Mouse (Mus musculus) colon, adult 2 months (tissue): ENCODE measurements around the gene Krtdap. TPM values are rescaled to one million over a fixed set of nuclear protein-coding genes. Genes with fewer than 3 reads are reported as not detected.

Source experiments
- polyA plus RNA-seq: library from polyadenylated mRNA; depleted of rRNA; stranded (reverse); fragments of >200 nt; gene quantifications from 2 replicates; pipeline ENCODE4 v1.2.3, GENCODE M21; 2012; rRNA removed

The Krtdap gene
- not detected in 2 replicates for polyA plus RNA-seq

DNA sequence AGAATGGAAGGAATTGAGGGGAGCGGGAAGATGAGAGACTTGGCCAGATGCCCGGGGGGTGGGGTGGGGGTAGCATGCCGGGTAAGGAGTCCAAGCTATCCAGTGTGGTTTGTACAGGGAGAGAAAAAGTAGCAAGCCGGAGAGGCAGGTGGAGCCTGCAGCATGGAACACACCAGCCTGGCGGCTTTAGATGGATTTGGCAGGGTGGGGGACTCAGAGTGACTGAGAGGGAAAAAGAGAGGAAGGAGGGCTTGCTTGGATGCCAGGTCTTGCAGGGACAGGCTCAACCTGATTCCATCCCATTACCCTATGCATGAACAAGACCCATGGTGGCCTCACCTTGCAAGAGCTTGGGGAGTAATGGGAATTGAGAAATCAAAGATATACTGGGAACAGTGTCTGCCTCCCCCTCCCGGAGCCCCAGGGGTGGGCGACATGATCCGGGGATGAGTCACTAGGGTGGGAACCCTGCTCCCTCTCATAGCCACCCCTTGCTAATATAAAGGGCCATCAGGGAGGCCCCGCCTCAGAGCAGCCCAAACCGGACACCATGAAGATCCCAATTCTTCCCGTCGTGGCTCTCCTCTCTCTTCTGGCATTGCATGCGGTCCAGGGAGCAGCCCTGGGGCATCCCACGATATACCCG is at the start of gene Krtdap:
TSS of gene Krtdap (plus strand) at position 520 of the 646 bp plus-strand sequence.

DNA sequence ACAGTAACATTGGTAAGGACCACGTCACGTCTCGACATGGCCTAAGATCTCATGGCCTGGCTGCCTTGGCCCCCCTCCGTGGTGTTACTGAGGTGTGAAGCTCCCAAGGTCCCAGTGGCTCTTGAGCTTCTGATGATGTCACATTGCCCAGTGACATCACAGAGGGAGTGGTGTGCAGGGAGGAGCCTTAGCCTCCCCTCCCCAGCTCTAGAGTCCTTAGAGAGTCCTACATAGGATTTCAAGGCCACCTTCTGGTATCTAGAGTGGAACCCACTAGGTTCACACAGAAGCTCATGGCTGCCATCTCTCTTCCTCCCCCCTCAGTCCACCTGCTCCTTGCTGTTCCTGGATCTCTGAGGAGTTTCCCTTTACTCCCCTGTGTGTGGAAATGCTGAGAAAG is 44.1 kb upstream of the Krtdap start, which contains the start of gene Gapdhs:
TSS of gene Gapdhs (minus strand) at position 65 of the 400 bp plus-strand sequence.

DNA sequence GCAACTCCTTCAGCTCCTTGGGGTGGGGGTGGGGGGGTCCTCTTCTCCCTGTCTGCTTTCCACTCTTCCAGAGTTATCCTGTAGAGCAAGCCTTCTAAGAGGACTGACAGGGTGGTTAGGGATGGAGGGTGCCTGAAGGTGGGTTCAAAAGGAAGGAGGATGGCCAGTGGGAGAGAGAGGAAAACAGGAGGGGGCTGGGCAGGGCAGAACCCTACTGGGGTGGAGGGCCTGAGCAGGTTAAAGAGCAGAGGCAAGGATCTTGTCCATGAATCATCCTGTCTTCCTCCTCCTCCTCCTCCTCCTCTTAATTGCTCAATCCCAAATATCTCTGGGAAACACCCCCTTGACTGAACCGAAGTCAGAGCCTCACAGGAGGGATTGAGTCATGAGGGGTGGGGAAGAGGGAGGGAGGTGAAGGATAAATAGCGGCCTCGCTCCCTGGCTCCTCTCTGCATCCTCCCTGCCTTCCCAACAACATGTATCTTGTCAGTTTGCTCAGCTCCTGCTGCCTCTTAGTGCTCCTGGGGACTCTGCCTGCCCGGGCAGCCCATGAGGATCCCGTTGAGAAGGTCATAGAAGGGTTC is 36.5 kb upstream of the Krtdap start, which contains the start of gene Sbsn:
TSS of gene Sbsn (plus strand) at position 386 of the 584 bp plus-strand sequence.

DNA sequence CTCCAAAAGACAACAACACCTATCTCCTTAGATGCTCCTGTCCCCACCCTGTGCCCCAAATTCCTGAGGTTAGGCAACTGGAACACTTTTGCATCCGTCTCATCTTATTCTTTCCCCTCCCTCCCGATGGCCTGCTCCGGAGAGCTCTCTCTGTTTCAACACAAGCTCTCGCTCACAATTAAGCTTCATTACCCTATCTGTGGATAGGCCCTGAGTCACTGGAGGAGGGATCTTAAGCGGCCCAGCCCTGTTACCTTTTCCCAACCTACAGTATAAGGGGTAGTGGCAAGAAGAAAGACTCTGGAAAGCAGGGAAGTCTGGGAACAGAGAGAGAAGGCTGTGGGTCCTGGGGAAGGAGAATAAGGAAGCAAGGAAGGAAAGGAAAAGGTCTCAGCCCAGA is 24.2 kb upstream of the Krtdap start, which contains the start of gene Dmkn:
TSS of gene Dmkn (plus strand) at position 301 of the 400 bp plus-strand sequence.

DNA sequence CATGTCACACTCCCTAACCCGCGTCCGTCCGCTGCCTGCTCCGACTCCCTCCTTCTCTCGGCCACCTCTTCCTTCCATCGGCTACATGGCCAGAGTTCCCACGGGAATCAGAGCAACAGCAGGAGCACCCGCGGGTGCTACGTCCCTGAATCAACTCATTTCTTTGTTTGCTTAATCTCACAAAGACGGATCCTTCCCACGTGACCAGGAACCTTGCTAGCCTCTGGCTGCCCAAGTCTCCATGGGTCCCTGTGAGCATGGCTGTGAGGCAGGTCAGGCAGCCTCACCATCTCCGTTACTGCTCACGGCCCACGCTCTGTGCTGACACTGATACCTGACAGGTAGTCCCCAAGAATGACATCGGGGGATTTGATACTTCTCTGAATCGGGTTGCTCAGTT is 36.0 kb downstream of the Krtdap start, which contains the start of gene Ffar2:
TSS of gene Ffar2 (minus strand) at position 101 of the 400 bp plus-strand sequence.

Other genes with a start within 250 kb of the Krtdap start
- 80.2 and 99.4 TPM in 2 replicates for gene Hspb6, start 235.7 kb upstream of the Krtdap start, polyA plus RNA-seq
- 8.5 TPM in 2 replicates for gene Proser3, start 235.6 kb upstream of the Krtdap start, polyA plus RNA-seq
- gene Lin37, start 228.1 kb upstream of the Krtdap start, polyA plus RNA-seq: 32.0 and 32.4 TPM in 2 replicates
- 40.8 and 56.2 TPM in 2 replicates for gene U2af1l4, start 224.6 kb upstream of the Krtdap start, polyA plus RNA-seq
- gene Gm49396, start 224.6 kb upstream of the Krtdap start, polyA plus RNA-seq: 1.2 and 1.4 TPM in 2 replicates
- gene Psenen, start 224.3 kb upstream of the Krtdap start, polyA plus RNA-seq: 109 and 156 TPM in 2 replicates
- 7.7 and 8.8 TPM in 2 replicates for gene Igflr1, start 222.5 kb upstream of the Krtdap start, polyA plus RNA-seq
- gene Kmt2b, start 199.2 kb upstream of the Krtdap start, polyA plus RNA-seq: 46.0 and 47.1 TPM in 2 replicates
- gene Zbtb32, start 189.0 kb upstream of the Krtdap start, polyA plus RNA-seq: 5.3 and 6.6 TPM in 2 replicates
- gene Upk1a, start 175.0 kb upstream of the Krtdap start, polyA plus RNA-seq: 24.9 and 37.7 TPM in 2 replicates
- gene Cox6b1, start 161.7 kb upstream of the Krtdap start, polyA plus RNA-seq: 423 and 473 TPM in 2 replicates
- gene Etv2, start 152.0 kb upstream of the Krtdap start, polyA plus RNA-seq: not detected in 2 replicates
- 82.7 and 93.1 TPM in 2 replicates for gene Rbm42, start 137.6 kb upstream of the Krtdap start, polyA plus RNA-seq
- gene Haus5, start 122.9 kb upstream of the Krtdap start, polyA plus RNA-seq: 7.2 and 8.7 TPM in 2 replicates
- gene Pmis2, start 116.3 kb upstream of the Krtdap start, polyA plus RNA-seq: not detected in 2 replicates
- gene 2200002J24Rik, start 89.0 kb upstream of the Krtdap start, polyA plus RNA-seq: 0.91 and 1.2 TPM in 2 replicates
- 0.51 and 0.90 TPM in 2 replicates for gene Atp4a, start 75.7 kb upstream of the Krtdap start, polyA plus RNA-seq
- gene Tmem147, start 58.4 kb upstream of the Krtdap start, polyA plus RNA-seq: 158 and 172 TPM in 2 replicates
- not detected in 2 replicates for gene Gapdhs, start 44.2 kb upstream of the Krtdap start, polyA plus RNA-seq
- 1.2 and 1.8 TPM in 2 replicates for gene Sbsn, start 36.4 kb upstream of the Krtdap start, polyA plus RNA-seq
- 3.6 and 5.1 TPM in 2 replicates for gene Dmkn, start 24.1 kb upstream of the Krtdap start, polyA plus RNA-seq
- 65.9 and 69.4 TPM in 2 replicates for gene Ffar2, start 35.9 kb downstream of the Krtdap start, polyA plus RNA-seq
- 1.6 and 3.7 TPM in 2 replicates for gene Ffar3, start 68.3 kb downstream of the Krtdap start, polyA plus RNA-seq
- 0.62 and 0.66 TPM in 2 replicates for gene Ffar1, start 73.7 kb downstream of the Krtdap start, polyA plus RNA-seq
- gene Cd22, start 92.4 kb downstream of the Krtdap start, polyA plus RNA-seq: 3.6 and 5.0 TPM in 2 replicates
- gene Mag, start 127.0 kb downstream of the Krtdap start, polyA plus RNA-seq: 0.63 and 0.67 TPM in 2 replicates
- 1.2 and 15.5 TPM in 2 replicates for gene Hamp2, start 136.8 kb downstream of the Krtdap start, polyA plus RNA-seq
- 0.73 and 1.2 TPM in 2 replicates for gene Hamp, start 156.1 kb downstream of the Krtdap start, polyA plus RNA-seq
- gene Usf2, start 168.9 kb downstream of the Krtdap start, polyA plus RNA-seq: 131 and 151 TPM in 2 replicates
- 312 and 358 TPM in 2 replicates for gene Lsr, start 185.6 kb downstream of the Krtdap start, polyA plus RNA-seq
- 4.6 and 5.6 TPM in 2 replicates for gene Fam187b, start 185.9 kb downstream of the Krtdap start, polyA plus RNA-seq